In genomic region chr16:96700551-96700950, GRCm38 (mm10) we compare ENCODE assay signal across 11 mouse cellular contexts.
"Had no signal": no experiment of that assay in that cellular context is flagged by ENCODE, and none has a peak within 500 bp of the region (broad histone marks: within the 10 kb centered on the region; RNA-seq: fewer than 3 reads in every experiment).

No protein-coding gene starts in this region.

- DNase-seq: kidney, adult 8-10 months; kidney, postnatal 14 days; kidney, postnatal 4 days; lung, adult 18-20 months; lung, postnatal 14 days; lung, postnatal 4 days; midbrain, embryonic 14.5 days; right cerebral cortex, postnatal 14 days; spleen, adult 18-20 months; thymus, postnatal 25 days had no signal

- ATAC-seq: intestine, postnatal 0 days had no signal
